Mouse (Mus musculus) NIH3T3 (cell line): ENCODE data around the gene Gm8773.
A peak's percentile ranks its signal among the peaks of the same experiment; 100 is the strongest.

ENCODE experiments used
- DNase-seq: peaks from one replicate; pipeline ENCODE4 v3.0.0-alpha.2; 2012; ENCODE audit warnings: low read depth

Gene Gm8773

GRCm38 (mm10) chr5:5573749-5574317 is at the start of gene Gm8773:
TSS of gene Gm8773 (plus strand) at chr5:5573799.
- DNase-seq = peak; percentile 68

- DNase-seq = no peak
Measured at GRCm38 (mm10) chr5:5533656-5534420, 39.8 kb upstream of the Gm8773 start.

- no peak for DNase-seq
Measured at GRCm38 (mm10) chr5:5536131-5536530, 37.5 kb upstream of the Gm8773 start.

GRCm38 (mm10) chr5:5539771-5540170 is 33.8 kb upstream of the Gm8773 start:
- no peak for DNase-seq

DNA sequence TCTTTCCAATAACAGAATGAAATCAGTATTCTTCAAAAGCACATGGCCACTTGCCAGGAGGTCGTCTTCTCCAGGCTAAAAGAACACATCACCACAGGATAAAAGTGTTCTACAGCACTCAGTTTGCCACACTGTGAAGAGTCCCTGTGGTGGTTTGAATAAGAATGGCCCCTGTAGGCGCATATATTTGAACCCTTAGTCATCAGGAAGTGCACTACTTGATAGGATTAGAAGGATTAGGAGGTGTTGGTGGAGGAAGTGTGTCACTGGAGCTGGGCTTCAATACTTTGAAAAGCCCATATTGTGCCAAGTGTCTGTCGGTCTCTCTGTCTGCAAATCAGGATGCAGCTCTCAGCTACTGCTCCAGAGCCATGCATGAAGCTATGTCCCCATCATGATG is 33.2 kb upstream of the Gm8773 start:
- no peak for DNase-seq

GRCm38 (mm10) chr5:5551110-5551509 is 22.5 kb upstream of the Gm8773 start:
- no peak for DNase-seq

DNA sequence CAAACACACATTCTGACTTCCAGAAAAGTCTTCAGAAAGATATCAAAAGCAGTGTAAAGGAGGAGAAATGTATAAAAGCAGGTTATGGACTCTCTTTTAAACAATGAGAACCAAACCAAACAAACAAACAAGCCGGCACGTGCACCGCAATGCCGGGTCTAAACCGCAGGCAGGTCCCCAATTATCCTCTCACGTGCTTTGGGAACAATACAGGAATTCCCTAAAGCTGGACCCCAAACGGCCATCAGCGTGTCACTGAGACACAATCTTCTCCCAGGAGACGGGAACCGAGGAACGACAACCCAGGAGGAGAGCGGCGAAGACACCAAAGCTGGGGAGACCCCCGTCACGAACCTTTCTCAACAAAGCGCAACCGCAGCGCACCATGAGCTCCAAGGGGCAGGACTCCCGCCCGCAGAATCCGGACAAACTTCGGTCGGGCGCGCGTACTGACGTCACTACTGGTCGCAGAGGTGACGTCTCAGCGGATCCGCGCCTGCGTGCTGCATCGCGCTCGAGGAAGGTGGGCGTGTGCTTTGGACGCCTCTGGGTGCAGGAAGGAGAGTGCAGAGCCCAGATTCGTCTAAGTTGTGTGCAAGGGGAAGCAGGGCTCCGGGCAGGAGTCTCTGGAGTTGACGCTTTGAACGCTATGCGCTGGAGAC is 14.4 kb upstream of the Gm8773 start, which contains the start of gene Gtpbp10:
Gene Gtpbp10, minus strand, starts transcription at position 460 of the 662 bp plus-strand sequence.
- DNase-seq = peak; percentile 91

DNA sequence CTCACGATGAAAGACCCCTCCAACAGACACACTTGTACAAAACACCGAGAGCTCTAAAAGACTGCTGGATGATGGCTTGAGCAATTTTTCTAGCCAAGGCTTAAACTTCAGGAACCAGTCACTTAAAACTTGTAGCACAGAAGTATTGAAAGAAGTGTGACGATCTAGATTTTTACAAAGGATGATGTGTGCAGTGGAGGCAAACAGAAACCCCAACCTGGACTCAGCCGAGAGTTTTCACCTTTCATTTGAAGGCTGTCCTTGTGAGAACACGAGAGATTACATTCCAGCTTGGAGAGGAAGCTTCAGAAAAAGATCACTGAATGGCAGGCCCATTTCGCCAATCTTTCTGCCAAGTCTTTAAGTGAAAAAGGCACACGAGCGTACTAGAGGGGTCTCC is 13.8 kb upstream of the Gm8773 start:
- DNase-seq = no peak

GRCm38 (mm10) chr5:5561041-5561706 is 12.4 kb upstream of the Gm8773 start:
- DNase-seq = no peak

- peak; percentile 68 for DNase-seq
Measured at GRCm38 (mm10) chr5:5562435-5562834, 11.2 kb upstream of the Gm8773 start.

GRCm38 (mm10) chr5:5587686-5588085 is 14.1 kb downstream of the Gm8773 start:
- DNase-seq = no peak

GRCm38 (mm10) chr5:5610540-5610939 is 36.9 kb downstream of the Gm8773 start:
- no peak for DNase-seq

DNA sequence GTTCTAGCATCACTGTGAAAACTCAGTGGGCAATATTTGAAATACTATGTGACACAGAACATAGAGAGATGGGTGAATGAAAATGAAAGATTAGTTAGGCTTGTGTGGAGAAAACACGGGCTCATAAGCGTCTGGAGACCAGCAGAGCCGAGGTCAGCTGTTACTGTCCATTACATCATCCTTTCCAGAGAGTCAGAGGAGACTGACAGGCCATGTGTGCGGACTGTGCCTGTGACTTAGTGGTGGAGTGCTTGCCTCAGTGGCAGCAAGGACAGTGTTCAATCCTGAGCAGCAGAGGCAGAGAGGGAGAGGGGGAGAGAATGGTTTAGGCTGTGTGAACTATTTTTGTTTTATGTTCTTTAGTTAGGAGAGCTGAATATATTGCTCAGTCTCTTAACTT is 44.7 kb downstream of the Gm8773 start:
- DNase-seq = peak; percentile 22

DNA sequence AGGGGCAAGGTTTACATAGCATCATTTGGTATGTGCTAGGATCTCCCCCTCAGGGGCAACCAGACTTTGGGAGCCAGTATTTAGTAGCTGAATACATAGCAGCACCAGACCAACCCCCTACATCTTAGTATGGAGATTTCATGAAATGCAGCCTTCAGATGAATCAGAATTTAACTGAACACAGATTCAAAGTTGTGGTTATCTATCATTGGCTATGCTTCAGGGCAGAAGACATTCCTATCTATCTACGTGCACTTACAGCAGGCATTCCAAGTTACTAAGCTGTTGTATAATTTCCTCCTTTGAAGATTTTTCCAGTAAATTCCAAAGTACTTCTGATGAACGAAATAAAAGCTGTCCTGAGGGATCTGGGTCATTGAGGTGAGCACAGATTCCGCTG is 51.9 kb downstream of the Gm8773 start:
- peak; percentile 73 for DNase-seq
